Mouse (Mus musculus) adrenal gland, postnatal 25 days (tissue): Measurements from ENCODE around the gene Fam184b. TPM values are rescaled to one million over a fixed set of nuclear protein-coding genes. Genes with fewer than 3 reads are reported as not detected.

Experiments used
- DNase-seq: peaks from one replicate; pipeline ENCODE4 v3.0.0; 2021; ENCODE audit warnings: mixed read lengths
- total RNA-seq: library from RNA; stranded (reverse); gene quantifications from 2 replicates; pipeline ENCODE4 v1.2.3, GENCODE M21; 2021

The Fam184b gene
- total RNA-seq, 1 experiment from 2014 or later: 0.30 TPM

DNA sequence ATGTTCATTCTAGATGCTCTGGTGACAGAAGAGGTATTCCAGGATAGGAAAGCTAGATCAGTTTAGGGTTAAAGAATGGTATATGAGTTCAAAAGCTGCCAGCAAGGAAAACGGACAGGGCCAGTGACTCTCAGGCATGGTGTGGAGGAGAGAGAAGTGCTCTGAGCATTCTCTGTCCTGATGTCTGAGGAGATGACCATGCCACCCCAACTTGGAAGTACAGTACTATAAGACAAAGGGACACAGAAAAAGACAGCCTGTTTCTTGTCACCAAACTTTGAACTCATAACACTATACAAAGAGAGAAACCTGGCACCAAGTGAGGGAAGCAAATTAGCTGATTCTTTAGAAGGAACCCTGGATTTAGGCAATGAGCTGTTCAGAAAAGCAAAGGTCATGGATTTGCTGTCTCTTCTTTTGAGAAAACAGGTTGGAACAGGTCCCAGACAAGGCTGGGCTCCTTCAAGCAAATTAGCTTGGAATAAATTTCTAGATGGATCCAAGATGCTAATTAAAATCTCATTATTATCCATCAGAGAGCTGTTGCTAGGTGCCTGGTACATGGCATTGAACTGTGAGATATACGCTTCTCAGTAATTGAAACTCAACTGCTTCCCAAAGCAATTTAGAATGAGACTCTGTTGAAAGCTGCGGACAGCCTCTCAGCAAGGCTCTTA lies 43.9 kb downstream of the Fam184b start:
- DNase-seq: no peak

- DNase-seq: no peak
Observed at GRCm38 (mm10) chr5:45593276-45593675, 46.1 kb downstream of the Fam184b start.

DNA sequence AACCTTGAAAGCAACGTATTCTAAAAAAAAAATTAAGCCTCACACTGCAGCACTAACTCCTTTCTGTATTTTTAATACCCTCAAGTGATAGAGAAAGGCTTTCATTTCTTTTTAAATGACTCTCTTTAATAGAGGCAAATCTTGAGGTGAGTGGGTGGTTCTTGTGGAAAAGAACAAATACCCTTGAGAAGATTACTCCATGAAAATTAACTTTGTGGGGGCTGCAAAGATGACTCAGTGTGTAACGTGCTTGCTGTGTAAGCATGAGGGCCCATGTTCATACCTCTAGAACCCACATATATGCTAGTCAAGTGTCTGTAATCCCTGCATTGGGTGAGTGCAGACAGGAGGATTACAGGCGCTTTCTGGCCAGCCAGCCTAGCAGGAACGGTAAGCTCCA lies 49.3 kb downstream of the Fam184b start:
- no peak for DNase-seq

DNA sequence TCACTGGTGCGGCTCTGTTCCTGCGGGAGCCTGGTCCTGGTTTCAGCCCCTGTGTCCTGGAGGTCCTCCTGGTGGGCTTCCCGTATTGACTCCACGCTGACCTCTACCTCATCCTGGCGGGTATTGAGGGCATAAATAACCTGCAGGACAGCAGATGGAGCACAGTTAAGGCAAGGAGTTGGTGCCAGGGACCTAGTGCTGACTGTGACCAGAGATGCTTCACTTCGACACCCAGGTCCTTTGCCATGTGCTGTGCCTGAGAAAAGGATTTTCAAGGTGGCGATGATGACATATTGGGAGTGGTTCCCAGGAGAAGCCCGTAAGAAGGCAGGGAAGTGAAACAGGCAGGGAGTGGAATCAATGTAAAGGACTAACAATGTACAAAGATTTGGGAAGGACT lies 54.8 kb downstream of the Fam184b start:
- no peak for DNase-seq

- no peak for DNase-seq
Observed at GRCm38 (mm10) chr5:45580279-45580678, 59.1 kb downstream of the Fam184b start.

- no peak for DNase-seq
Observed at GRCm38 (mm10) chr5:45577376-45577775, 62.0 kb downstream of the Fam184b start.

- no peak for DNase-seq
Observed at GRCm38 (mm10) chr5:45576716-45577115, 62.7 kb downstream of the Fam184b start.

GRCm38 (mm10) chr5:45572816-45573215 lies 66.6 kb downstream of the Fam184b start:
- no peak for DNase-seq

DNA sequence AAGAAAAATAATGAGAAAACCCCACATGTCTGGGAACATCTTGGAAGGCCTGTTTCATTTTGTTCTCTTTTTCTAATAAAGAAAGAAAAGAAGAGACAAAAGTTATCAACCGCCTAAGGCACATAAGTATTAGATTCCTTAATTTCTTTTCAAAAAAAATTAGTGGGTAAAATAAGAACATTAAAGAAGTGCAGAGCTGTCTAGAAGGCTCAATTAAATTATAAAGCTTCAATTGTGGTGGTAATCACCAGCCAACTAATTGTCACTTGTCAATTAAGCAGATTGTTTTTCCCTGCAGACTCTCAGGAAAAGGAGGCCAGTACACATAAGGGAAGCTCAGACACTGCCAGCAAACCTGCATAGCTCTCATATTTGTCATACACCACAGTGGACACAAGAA lies 73.6 kb downstream of the Fam184b start:
- no peak for DNase-seq

- DNase-seq: no peak
Observed at GRCm38 (mm10) chr5:45564054-45564453, 75.4 kb downstream of the Fam184b start.

GRCm38 (mm10) chr5:45549586-45549985 lies 89.8 kb downstream of the Fam184b start:
- no peak for DNase-seq

DNA sequence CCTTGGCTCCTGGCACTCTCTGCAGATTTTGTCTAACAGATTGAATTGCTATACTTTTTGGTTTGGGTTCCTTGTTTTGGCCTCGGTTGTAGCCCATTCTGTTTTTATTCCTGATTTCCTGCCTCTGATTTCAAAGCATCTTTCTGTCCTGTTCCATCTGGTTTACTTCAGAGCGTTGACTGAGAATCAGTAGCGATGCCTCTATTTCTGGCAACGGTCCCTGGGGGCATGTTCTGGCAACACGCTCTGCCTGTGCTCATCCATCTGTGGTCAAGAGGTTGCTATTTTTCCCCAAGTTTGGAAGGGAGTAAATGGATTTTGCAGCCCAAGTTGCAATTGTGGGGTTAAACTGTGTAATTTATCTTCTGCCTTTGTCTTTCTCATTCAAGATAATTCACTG lies 96.0 kb downstream of the Fam184b start:
- peak; percentile 18 for DNase-seq

DNA sequence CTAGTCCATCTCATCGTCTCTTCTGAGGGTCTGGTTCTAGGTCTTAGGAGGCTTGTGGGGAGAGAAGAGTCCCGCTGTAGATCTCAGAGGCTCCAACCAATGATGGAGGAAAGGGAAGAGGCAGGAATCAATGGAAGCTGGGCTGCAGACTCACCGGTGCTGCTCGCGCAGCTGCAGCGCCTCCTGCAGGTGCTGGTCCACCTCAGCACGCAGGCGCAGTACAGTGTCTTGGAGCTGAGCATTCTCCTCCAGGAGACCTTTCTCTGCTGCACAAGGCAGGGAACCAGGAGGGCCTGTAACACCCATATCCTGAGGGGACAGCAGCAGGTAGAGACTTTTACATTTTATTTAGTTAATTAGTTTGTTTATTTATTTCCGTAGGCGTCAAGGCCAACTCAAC lies 99.9 kb downstream of the Fam184b start:
- DNase-seq: no peak

- no peak for DNase-seq
Observed at GRCm38 (mm10) chr5:45535177-45535576, 104.2 kb downstream of the Fam184b start.

GRCm38 (mm10) chr5:45534319-45535098 lies 104.9 kb downstream of the Fam184b start:
- DNase-seq: peak; percentile 56

DNA sequence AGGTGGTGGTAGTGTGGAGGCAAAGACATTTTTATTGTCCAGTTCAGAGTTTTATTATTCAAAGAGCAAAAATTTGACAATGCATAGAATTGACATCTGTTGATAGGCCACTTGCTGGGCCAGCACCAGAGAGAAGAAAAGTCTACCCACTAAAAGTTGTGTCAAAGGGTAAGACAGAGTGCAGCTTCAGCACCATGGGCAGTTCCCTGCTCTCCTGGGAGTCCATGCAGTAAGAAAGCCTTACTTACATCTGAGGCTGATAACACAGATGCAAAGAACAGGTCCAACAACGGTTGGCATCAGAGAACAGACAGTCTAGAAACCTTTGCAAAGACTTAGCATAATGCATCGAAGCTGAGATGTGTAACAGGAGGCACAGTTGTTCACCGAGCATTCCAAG lies 109.7 kb downstream of the Fam184b start:
- DNase-seq: peak; percentile 47

- no peak for DNase-seq
Observed at GRCm38 (mm10) chr5:45526338-45526737, 113.1 kb downstream of the Fam184b start.

DNA sequence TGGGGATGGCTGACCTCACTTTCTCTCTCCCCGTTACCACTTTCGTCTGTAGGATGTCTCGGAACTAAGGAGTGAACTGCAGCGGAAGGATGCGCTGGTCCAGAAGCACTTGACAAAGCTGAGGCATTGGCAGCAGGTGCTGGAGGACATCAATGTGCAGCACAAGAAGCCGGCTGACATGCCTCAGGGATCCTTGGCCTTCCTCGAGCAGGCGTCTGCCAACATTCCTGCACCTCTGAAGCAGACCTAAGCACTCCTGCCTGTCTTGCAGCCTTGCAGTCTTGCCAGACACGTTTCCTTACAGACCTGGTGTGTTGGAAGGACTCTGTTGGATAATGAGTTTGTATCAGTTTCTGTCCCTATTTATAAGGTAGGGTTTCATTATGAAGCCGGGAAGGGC lies 114.3 kb downstream of the Fam184b start:
- no peak for DNase-seq

DNA sequence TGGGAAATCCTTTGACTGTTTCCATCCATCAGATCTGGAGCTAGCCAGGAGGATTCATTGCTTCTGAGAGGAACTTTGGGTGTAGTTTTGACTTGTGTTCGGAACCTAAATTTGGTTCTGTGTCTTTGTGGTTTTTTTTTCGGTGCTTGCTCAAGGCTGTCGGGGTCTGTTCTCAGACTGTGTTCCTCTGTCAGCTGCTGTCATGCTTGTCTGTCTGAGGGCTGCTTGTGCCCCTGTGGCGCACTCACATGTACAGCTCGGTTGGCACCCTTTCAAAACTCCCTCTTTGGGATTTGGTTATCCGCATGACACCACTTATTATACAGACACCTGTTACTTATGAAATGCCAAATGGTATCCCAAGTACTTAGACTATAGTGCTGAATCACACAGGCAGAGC lies 117.8 kb downstream of the Fam184b start:
- no peak for DNase-seq

- no peak for DNase-seq
Observed at GRCm38 (mm10) chr5:45520809-45521110, 118.7 kb downstream of the Fam184b start.

GRCm38 (mm10) chr5:45519960-45520808 lies 119.2 kb downstream of the Fam184b start, which contains the start of gene Med28:
Gene Med28 (plus strand): TSS chr5:45520229.
- peak; percentile 95 for DNase-seq

- no peak for DNase-seq
Observed at GRCm38 (mm10) chr5:45515151-45515743, 124.2 kb downstream of the Fam184b start.

- DNase-seq: no peak
Observed at GRCm38 (mm10) chr5:45514599-45514998, 124.8 kb downstream of the Fam184b start.
